Mouse (Mus musculus): ENCODE results near the gene Fbxl13.

GRCm38 (mm10) chr5:21500133-21500532 lies 145.3 kb downstream of the Fbxl13 start:
- no peak for TF ChIP-seq POLR2AphosphoS5 (IDR thresholded peaks at IDR 0.05; ENCODE audit: insufficient replicate concordance, low read depth, low read length)
- no peak for TF ChIP-seq CTCF (IDR thresholded peaks at IDR 0.05; ENCODE audit: low read depth, low read length)
- no peak for TF ChIP-seq TAL1 (conservative IDR thresholded peaks at IDR 0.05; ENCODE audit: low read depth, low read length)
- no peak for TF ChIP-seq GATA1 (IDR thresholded peaks at IDR 0.05; ENCODE audit: borderline replicate concordance, low read length)

Measured in G1E (cell line).